Mouse (Mus musculus): ENCODE results near the gene Sema6d.

GRCm38 (mm10) chr2:124371363-124371762 lies 281.6 kb downstream of the Sema6d start:
- no peak for TF ChIP-seq POLR2A (IDR thresholded peaks at IDR 0.05; ENCODE audit: borderline replicate concordance, control insufficient read depth, low read depth, low read length)
- no peak for TF ChIP-seq CTCF (IDR thresholded peaks at IDR 0.05; ENCODE audit: control insufficient read depth, insufficient read depth, low read length)
